Mouse (Mus musculus): Measurements from ENCODE around the gene Clcnka. TPM values are rescaled to one million over a fixed set of nuclear protein-coding genes. Genes with fewer than 3 reads are reported as not detected.

The Clcnka gene
- total RNA-seq, 2 experiments from 2014 or later, result not detected

DNA sequence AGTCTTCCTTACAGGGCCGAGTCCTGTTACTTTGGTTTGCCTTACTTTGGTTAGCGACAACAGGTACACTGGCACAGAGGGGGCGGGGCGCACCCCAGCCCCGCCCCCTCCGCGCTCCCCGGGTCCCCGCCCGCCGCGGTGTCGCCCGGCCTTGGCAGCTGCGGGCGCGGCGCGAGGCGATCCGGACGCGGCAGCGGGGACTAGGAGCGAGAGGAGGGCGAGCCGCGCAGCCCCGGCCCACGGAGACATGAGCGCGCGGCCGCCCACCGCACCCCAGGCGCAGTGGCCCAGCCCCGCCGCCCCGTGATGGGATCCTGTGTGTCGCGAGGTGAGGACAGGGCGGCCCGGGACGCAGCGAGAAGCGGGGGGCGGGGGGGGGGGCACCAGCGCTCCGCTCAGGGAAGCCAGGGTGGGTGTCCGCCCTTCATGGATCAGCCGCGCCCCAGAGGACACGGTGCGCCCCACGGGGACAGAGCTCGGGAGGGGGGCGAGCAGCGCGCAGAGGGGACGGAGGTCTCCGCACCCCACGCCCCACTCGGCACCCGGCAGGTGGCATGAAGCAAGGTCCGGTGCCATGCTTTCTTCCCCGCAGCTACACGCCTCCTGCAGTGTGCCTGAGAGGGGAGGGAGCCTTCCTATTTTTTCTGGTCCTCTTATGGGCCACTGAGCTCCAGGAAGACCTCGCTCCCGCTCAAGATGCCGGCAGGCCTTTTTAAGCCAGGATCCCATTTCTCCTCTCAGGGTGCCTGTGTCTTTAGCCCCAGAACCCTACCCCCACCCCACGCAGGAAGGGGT lies 30.3 kb downstream of the Clcnka start, which contains the start of gene Fam131c:
Fam131c (plus strand) TSS at position 224 of the 795 bp plus-strand sequence.
- DNase-seq, result peak; percentile 42

DNA sequence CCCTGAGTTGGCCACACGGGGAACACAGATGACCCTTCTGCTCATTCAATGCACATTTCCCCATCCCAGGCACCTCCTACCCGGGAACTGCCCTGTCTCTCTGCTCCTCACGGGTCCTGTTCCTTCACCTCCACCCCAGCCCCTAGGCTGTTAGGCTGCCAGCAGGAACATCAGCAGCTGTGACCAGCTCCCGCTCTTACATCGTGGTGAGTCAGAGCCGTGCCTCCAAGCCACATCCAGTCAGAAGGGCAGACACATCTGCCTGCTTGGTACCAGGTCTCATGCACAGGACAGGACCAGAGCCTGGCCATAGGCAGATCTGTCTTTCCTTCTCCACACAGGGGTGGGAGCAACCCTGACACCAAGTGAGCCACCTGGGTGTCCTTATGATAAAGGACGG lies 32.6 kb downstream of the Clcnka start:
- no peak for DNase-seq

DNA sequence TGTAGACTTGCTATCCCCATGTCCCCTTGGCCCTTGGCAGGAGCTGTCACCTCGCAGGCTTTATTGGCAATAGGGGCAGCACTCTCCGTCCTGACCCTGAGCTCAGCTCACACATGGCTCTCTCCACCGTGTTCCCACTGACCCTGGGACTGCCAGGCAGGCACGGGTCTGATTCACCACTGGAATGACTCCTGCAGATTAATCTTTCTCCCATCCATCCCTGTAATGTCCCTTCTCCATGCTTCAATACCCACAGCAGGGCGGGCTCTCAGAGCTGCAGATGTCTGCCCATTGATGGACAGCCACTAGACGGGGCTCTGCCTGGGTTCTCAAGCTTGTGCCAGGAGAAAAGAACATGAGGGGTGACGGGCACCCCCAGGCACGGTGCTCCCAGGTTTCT lies 33.4 kb downstream of the Clcnka start:
- no peak for DNase-seq

DNA sequence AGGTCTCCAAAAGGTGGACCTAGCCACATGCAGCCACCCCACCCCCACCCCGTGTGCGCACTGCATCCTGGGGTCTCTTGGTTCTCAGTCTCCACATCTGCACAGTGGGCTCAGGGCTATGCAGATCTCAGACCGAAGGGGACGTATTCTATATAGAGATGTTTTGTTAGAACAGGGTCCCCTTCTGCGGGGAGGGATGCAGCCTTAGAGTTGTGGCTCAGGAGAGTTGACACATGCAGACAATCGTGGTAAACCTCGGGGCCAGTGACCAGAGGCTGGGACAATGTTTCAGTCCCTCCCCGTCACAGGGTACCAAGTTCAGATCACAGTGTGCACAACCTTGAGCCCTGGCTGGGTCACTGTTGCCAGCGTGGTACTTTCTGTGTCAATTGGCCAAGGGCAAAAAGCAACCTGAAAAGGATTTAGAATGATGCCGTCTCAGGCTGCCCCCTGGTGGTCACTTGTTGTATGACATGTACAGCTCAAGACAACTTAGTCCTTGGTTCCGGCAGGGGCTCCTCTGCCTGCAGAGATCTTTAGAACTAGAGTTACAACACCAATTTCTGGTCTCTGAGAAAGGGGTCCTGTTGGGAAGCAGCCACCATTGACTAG lies 35.5 kb downstream of the Clcnka start:
- DNase-seq, result peak; percentile 90

DNA sequence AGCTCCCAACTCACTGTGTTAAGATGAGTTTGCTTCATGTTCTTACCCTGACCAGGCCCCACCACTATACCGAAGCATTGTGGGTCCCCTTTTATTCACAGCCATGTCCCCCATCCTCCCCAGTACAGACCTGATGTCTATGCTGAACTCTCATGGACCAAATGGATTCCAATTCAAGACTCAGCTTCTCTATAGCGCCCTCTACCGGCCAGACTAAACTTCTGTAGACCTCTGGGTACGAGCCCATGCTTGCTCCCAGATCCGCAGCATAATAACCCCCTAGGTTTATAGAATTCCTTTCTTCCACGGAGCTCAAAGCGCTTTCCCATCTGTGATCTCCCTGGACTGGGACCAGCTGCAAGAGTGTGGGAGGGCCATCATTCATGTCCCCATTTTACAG lies 37.7 kb downstream of the Clcnka start:
- DNase-seq, result peak; percentile 55

DNA sequence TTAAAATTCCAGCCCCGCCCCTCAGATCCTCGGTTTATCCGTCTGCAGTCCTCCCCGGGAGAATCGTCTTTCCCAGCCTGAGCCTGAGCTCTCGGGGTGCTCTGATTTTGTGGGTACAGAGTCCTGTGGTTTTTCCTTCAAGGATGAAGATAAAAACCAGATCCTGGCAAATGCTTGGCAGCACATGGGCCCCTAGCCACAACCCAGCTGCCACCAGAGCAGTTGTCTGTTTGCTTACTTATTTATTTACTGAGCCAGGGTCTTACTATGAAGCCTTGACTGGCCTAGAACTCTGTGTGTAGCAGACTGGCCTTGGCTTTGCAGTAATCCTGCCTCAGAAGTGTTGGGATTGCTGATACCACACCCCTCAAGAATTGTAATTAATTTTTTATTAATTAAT lies 39.3 kb downstream of the Clcnka start:
- no peak for DNase-seq

DNA sequence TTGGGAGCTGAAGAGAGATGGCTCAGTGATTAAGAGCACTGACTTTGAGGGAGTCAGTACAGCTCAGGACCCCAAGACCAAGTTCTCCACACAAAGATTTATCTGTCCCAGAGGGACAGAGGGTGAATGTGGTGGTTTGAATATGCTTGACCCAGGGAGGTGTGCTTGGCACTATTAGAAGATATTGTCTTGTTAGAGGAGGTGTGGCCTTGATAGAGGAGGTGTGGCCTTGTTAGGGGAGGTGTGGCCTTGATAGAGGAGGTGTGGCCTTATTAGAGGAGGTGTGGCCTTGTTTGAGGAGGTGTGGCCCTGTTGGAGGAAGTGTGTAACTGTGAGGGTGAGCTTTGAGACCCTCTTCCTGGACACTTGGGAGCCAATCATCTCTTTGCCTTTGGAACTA lies 40.7 kb downstream of the Clcnka start:
- DNase-seq, result no peak

DNA sequence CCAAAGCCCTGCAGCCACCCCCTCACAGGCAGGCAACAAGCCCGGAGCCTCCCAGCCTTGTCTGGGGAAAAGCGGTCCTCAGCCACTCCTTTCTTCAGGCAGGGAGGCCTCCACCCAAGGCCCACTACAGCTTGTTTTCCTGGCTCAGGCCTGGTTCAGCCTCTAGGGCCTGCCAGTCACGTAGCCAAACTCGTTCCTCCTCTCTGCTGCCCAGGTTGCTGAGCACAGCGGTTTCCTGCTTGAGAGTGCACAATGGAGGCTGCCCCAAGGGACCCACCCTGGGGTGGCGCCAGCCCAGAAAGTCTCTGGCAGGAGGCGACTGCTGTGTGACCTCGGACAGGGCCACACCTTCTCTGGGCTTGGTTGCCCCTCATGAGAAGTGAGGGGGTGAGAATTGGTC lies 44.7 kb downstream of the Clcnka start:
- peak; percentile 61 for DNase-seq

DNA sequence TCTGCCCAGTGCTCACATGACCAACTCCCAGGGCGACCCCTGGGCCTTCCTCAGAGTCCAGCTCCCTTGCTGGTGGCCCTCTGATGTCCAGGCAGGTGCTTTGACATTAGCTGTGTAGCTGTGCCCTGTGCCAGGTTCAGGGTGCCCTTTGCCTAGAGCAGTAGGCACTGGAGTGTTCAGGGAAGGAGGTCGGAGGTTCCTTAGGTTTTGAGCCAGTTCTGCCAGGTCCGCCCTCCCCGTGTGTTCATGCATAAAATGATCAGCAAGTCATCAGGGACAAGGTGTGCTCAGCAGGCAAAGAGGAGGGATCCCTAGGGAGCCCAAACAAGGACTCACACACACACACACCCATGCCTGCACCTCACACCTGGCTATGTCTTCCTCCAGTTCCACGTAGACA lies 45.5 kb downstream of the Clcnka start:
- no peak for DNase-seq

DNA sequence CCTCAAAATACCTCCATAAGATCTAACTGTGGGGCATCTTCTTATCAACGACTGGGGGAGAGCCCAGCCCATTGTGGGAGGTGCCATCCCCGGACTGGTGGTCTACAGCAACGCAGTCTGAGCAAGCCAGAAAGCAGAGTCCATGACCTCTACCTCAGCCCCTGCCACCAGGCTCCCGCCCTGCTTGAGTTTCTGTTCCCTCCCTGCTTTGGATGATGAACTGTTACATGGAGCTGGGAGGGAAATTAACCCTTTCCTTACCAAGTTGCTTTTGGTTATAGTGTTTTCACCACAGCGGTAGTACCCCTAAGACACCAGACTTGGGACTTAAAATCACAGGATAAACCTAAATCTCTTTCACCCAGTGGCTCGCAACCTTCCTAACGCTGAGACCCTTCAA lies 46.6 kb downstream of the Clcnka start:
- DNase-seq, result no peak

DNA sequence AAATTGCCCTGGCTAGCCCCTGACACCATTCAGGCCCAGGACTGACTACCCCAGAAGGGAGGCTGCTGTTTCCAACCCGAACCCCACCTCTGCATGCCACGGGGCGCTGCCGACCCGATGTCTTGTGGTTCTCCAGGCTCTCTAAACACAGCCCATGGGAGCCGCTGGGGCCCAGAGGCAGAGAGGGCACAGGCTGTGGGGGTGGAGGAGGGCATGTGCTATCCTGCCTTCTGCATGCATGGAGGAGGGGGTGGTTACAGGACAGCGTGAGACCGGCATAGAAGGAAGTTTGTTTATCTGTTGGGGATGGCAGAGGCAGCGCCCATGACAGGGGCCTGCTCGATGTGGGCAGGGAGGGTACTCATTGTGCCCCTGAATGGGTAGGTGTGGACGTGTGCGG lies 48.5 kb downstream of the Clcnka start:
- DNase-seq, result no peak

DNA sequence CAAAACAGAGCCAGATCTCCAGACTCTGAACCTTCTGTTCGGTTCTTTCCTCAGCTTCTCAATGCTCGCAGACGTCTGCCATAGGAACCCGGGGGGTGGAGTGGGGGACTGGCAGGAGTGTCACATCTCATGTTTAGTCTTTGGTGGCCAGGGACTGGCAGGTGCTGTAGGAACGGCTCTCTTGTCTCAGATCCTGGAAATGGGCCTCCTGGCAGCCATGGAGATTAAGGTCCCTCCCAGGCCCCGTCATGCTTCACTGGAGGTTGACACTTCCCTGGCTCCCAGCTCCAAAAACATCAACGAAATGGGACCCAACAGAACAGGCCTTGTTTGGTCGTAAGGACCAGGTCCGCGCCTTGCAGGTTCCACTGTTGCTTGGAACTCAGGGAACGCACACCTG lies 49.9 kb downstream of the Clcnka start:
- DNase-seq, result no peak

DNA sequence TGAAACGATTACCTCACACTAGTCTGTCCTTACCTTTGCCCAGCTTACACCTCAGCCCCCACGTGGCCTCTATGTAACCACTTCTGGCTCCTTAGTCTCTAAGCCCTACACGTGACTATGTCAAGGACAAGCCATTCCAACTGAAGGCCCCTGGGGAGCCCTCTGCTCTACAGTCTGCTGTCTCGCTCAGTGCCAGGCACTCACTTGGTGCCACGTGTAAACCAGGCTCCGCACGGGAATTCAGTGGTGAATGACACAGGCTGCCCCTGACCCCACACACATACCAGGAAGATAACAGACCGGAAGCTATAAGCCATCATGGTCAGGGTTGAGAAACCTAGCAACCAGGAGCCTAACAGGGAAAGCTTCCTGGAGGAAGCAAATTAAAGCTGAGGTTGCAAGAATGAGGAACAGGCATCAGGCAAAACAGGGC lies 51.1 kb downstream of the Clcnka start:
- no peak for DNase-seq

DNA sequence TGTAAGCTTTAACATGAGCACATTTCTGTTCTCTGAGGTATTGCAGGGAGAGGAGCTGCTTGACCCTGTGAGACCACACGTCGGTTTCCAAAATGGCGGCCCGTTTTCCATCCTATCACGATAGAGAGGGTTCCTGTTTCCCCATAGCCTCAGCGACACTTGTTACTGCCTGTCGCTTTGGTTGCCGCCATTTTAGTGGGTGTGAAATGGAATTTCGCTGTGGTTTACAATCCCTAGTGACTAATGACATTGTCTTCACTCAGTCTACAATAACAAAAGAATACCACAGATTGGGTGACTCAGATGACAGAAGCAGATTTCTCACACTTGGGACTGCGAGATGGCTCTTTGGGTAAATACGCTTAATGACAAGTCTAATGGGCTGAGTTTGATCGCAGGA lies 53.3 kb downstream of the Clcnka start:
- DNase-seq, result no peak

DNA sequence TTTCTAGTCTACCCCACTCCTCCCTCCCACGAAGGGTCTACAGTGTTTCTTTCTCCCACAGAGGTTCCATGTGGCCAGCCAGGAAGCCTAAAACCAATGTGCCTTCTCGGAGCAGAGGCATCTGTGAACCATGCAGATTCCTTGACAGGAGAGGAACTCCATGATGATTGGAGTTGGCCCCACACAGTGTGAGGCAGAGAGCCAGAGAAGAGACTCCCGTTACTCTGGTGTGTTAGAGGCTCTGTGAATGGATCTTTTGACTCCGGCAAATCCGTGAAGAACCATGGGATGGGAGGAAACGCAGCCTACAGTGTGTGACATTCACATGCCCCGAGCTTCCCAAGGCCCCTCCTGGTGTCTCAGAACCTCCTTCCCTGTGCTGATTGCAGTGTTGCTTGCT lies 55.0 kb downstream of the Clcnka start:
- DNase-seq, result no peak

DNA sequence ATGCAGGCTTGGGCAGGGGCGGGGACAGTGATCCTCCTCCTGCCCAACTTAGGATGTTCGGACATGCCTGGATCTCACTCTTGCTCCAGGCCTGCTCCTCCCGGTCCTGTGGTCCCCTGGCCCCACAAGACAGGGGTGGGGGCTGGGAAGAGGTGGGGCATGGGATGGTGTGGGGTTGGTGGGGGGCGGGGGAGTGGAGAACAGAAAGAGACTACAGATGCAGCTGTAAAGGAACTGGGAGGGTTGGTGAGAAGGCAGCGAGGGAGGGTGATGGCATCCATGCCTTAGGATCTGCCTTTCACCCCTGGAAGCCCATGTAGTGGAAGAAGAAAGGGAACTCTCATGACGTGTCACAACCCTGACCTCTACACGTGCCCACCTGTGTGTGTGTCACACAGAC lies 57.0 kb downstream of the Clcnka start:
- no peak for DNase-seq

DNA sequence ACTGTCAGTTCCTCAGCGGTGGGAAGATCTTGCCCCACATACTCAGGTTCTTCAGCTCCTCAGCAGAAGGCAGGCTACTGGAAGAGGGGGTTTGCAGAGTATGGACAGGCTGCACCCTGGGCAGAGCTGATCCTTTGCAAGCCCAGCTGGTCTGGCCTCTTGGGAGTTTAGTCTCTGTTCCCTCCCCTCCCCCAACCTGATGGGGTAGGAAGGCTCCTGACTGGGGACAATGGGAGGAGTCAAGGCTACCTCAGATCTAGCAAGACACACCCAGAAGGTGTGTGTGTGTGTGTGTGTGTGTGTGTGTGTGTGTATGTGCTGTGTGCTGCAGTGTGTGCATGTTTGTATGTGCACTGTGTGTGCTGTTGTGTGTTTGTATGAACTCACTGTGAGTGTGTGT lies 59.7 kb downstream of the Clcnka start:
- no peak for DNase-seq

DNA sequence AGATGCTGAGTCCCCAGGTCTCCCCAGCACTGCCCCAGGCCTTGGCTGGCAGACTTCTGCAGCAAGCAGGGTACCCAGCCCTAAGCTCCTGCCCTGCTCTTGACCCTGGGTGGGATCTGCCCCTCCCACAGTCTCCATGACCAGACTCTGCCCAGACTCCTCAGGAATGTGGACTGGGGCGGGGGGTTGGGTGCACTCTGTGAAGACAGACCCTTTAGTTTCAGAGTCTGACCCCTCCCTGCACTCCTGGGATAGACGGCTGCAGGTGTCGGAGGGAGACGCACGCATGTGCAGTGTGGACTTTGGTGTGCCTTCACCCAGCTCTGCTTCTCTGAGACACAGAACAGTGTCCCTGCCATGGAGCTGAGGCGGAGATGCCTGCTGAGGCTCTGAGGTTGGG lies 60.5 kb downstream of the Clcnka start:
- DNase-seq, result no peak

DNA sequence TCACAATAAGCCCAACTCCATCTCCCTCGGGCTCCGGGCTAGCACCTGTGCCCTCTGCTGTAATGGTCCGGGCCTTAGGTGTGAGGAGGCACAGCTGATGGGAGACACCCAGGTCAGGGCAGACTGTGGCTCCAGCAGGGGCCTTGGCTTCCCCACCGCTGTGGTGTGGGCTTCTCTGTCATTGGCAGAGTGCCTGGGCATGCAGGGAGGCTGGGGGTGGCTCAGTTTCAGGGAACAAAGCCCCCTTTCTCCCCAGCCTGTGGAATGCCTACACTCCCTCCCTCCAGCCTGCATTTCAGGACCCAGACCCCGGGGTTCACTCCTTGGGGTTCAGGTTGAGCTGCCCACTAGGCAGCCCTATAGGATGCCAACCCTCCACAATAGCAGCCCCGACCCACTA lies 62.3 kb downstream of the Clcnka start:
- no peak for DNase-seq

DNA sequence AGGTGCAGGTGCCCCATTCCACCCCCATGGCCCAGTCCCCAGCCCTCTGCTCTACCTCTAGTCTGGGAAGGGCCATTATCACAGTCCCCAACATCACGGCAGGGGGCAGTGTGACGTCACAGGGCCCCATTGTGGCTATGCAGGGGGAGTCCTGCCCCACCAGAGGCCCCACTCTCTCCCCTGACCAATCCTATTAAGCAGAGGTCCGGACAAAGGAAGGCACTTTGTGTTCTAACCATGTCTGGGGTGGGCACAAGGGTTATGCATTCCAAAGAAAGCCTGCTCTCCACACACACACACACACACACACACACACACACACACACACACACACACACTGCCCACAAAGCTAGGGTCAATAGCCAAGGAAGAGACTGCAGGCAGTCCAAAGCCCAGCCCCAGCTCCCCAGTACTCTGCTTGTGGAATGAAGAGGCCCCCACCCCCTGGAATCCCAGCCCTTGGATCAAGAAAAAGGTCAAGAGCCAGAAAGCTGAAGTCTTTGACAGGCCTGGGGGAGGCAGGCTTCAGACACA lies 63.2 kb downstream of the Clcnka start:
- DNase-seq, result no peak

DNA sequence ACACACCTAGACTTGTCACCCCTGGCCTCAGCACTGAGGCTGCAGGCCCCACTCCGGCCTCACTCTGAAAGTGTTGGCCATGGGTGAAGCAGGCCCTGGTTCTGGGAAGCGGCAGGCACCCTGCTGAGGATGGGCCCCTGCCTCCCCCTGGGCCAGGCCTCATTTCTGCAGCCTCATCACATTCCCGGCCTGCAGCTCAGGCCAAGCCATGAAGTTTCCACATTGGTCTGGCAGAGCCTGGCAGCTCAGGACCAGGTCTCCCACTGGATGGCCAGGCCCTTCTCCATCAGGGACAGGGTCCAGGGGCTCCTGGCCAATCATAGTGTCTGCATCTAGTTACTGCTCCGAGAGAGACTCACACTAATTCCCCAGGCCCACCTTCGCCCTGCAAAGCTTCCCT lies 63.8 kb downstream of the Clcnka start:
- DNase-seq, result no peak

Measured in heart, postnatal 4 days (tissue).